Mouse (Mus musculus) spleen, postnatal 14 days (tissue): Measurements from ENCODE around the gene Rxfp4.
A peak's percentile ranks its signal among the peaks of the same experiment; 100 is the strongest.

Experiments
- DNase-seq, 2 experiments: peaks; one replicate each; pipeline ENCODE4 v3.0.0; 2021 to 2022; ENCODE audit warnings: low spot score in 2 of 2

The Rxfp4 gene

GRCm38 (mm10) chr3:88628766-88629165 is 24.2 kb downstream of the Rxfp4 start:
- DNase-seq, result no peak

GRCm38 (mm10) chr3:88627535-88627934 is 25.4 kb downstream of the Rxfp4 start:
- DNase-seq, result no peak

GRCm38 (mm10) chr3:88627114-88627513 is 25.8 kb downstream of the Rxfp4 start:
- no peak for DNase-seq

GRCm38 (mm10) chr3:88626316-88626715 is 26.6 kb downstream of the Rxfp4 start:
- no peak for DNase-seq

GRCm38 (mm10) chr3:88625531-88625930 is 27.4 kb downstream of the Rxfp4 start:
- DNase-seq, result no peak

GRCm38 (mm10) chr3:88624951-88625350 is 28.0 kb downstream of the Rxfp4 start:
- DNase-seq, result no peak

- no peak for DNase-seq
Observed at GRCm38 (mm10) chr3:88624324-88624723, 28.6 kb downstream of the Rxfp4 start.

GRCm38 (mm10) chr3:88623346-88624135 is 29.4 kb downstream of the Rxfp4 start:
- no peak for DNase-seq

- no peak for DNase-seq
Observed at GRCm38 (mm10) chr3:88622941-88623345, 30.0 kb downstream of the Rxfp4 start.

GRCm38 (mm10) chr3:88622113-88622940 is 30.6 kb downstream of the Rxfp4 start:
- DNase-seq, result no peak

- DNase-seq, result no peak
Observed at GRCm38 (mm10) chr3:88621537-88622112, 31.3 kb downstream of the Rxfp4 start.

GRCm38 (mm10) chr3:88620992-88621536 is 31.9 kb downstream of the Rxfp4 start:
- peak; percentile 61 to 71 for DNase-seq

- DNase-seq, result no peak
Observed at GRCm38 (mm10) chr3:88620146-88620991, 32.6 kb downstream of the Rxfp4 start.

GRCm38 (mm10) chr3:88619113-88620097 is 33.5 kb downstream of the Rxfp4 start:
- no peak for DNase-seq

- DNase-seq, result no peak
Observed at GRCm38 (mm10) chr3:88618074-88618871, 34.7 kb downstream of the Rxfp4 start.

GRCm38 (mm10) chr3:88616951-88617500 is 35.9 kb downstream of the Rxfp4 start:
- no peak for DNase-seq

GRCm38 (mm10) chr3:88615902-88616391 is 37.0 kb downstream of the Rxfp4 start:
- DNase-seq, result no peak

- DNase-seq, result no peak
Observed at GRCm38 (mm10) chr3:88615117-88615516, 37.8 kb downstream of the Rxfp4 start.

- no peak for DNase-seq
Observed at GRCm38 (mm10) chr3:88614418-88614817, 38.5 kb downstream of the Rxfp4 start.
